Mouse (Mus musculus) midbrain, embryonic 11.5 days (tissue): ENCODE data around the gene Gm12248. TPM values are rescaled to one million over a fixed set of nuclear protein-coding genes. Genes with fewer than 3 reads are reported as not detected.
"Not testable (repeated sequence)": the region's sequence is repeated elsewhere in the genome, so short reads cannot be mapped to it uniquely, and the experiment has no call there.

Experiments used
- ATAC-seq: fragments of 200-750 bp; cut with Nextera tagmentation; 2 replicates; pipeline ENCODE4 v1.8.0; 2017; ENCODE audit warnings: moderate TSS enrichment, moderate library complexity; ENCODE audit not compliant: low FRiP score
- DNase-seq: peaks from one replicate; pipeline ENCODE4 v3.0.0; 2015; ENCODE audit warnings: low spot score; ENCODE audit errors: missing footprints
- H3K27ac ChIP-seq: fragments of 300-500 bp; sonication (generic); 2 replicates; pipeline ENCODE4 v1.5.1; 2014; ENCODE audit warnings: low read depth, low read length
- H3K27me3 ChIP-seq: fragments of 300-500 bp; sonication (generic); 2 replicates; pipeline ENCODE4 v1.6.1; 2014; ENCODE audit warnings: mild to moderate bottlenecking, low read length, moderate library complexity, mixed read lengths; ENCODE audit not compliant: control insufficient read depth, insufficient read depth
- H3K36me3 ChIP-seq: fragments of 300-500 bp; sonication (generic); 2 replicates; pipeline ENCODE4 v1.6.1; 2014; ENCODE audit warnings: mild to moderate bottlenecking, low read length, moderate library complexity, mixed read lengths; ENCODE audit not compliant: control insufficient read depth, insufficient read depth
- H3K4me1 ChIP-seq: fragments of 300-500 bp; sonication (generic); 2 replicates; pipeline ENCODE4 v1.6.1; 2014; ENCODE audit warnings: low read length; ENCODE audit not compliant: control insufficient read depth, insufficient read depth
- H3K4me2 ChIP-seq: fragments of 300-500 bp; sonication (generic); 2 replicates; pipeline ENCODE4 v1.6.1; 2014; ENCODE audit warnings: mild to moderate bottlenecking, moderate library complexity
- H3K4me3 ChIP-seq: fragments of 300-500 bp; sonication (generic); 2 replicates; pipeline ENCODE4 v1.5.1; 2014; ENCODE audit warnings: low read depth, low read length
- H3K9ac ChIP-seq: fragments of 300-500 bp; sonication (generic); 2 replicates; pipeline ENCODE4 v1.6.1; 2014; ENCODE audit warnings: low read length
- H3K9me3 ChIP-seq: fragments of 300-500 bp; sonication (generic); 2 replicates; pipeline ENCODE4 v1.6.1; 2016; ENCODE audit warnings: low read length; ENCODE audit not compliant: control insufficient read depth
- WGBS: fragments of 180-500 bp; shearing (Covaris S2); extraction: QIAGEN DNeasy Blood & Tissue Kit; methylation state at CpG from one replicate; pipeline ENCODE4 v1.1.7; 2014; 5-methylcytosine and 5-hydroxymethylcytosine counted together
- polyA plus RNA-seq: library from polyadenylated mRNA; unstranded; fragments of >200 nt; fragmentation: Nextera tagmentation; extraction: Ambion mirVana; gene quantifications from 2 replicates; pipeline ENCODE4 v1.2.1, GENCODE M21; 2014

Gene Gm12248
- polyA plus RNA-seq, 1 experiment from 2014 or later = not detected

GRCm38 (mm10) chr11:58104351-58104791, 11.4 kb upstream of the Gm12248 start:
- ATAC-seq = peak; percentile 5
- WGBS = under 1% methylated on average over 24 of the region's 24 CpGs
- H3K4me3 ChIP-seq = peak overlapping the region; percentile 77
- no peaks in the 10 kb centered on the region for H3K9me3 ChIP-seq
- H3K27me3 ChIP-seq = no peaks in the 10 kb centered on the region
- H3K9ac ChIP-seq = peak overlapping the region; percentile 87
- H3K36me3 ChIP-seq = no peaks in the 10 kb centered on the region
- H3K4me2 ChIP-seq = peak overlapping the region; percentile 71
- H3K4me1 ChIP-seq = peaks cover 7% of the 10 kb centered on the region
- H3K27ac ChIP-seq = peak overlapping the region; percentile 55
- DNase-seq = peak; percentile 94

- Histone ChIP-seq H3K4me1 (peaks cover 7% of the 10 kb centered on the region), H3K36me3 (no peaks in the 10 kb centered on the region), H3K27ac (peak within 1 kb of the TSS; percentile 55), H3K4me3 (peak within 1 kb of the TSS; percentile 77), H3K9me3 (no peaks in the 10 kb centered on the region), H3K27me3 (no peaks in the 10 kb centered on the region), H3K9ac (peak within 1 kb of the TSS; percentile 87), H3K4me2 (peak within 1 kb of the TSS; percentile 71)
- DNase-seq (peak; percentile 100), ATAC-seq (peak; percentile 96)
- under 1% methylated on average over 50 of the region's 55 CpGs for WGBS
These were observed 10.9 kb upstream of the Gm12248 start, which contains the start of gene Cnot8 for GRCm38 (mm10) chr11:58103697-58104306. Gene Cnot8 (plus strand): TSS chr11:58104153.

DNA sequence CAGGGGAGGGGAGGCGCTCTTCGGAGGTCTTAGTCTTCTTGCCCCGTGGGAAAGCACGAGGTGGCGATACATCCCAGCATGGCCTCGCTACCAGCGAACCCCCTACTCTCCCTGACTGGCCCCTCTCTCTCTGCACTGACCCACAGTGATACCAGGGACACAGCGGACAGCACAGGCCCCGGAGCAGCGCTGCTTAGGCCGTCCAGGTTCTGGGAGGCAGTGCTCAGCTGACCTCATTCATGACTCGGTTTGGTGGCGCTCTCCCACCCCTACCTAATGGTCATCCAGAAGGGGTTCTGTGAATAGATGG, 10.4 kb upstream of the Gm12248 start:
- DNase-seq (no peak), ATAC-seq (peak; percentile 60; the same call in 1 of the 2 replicates)
- Histone ChIP-seq H3K9me3 (no peaks in the 10 kb centered on the region), H3K4me3 (peak overlapping the region; percentile 77), H3K27me3 (no peaks in the 10 kb centered on the region; the same call in 1 of the 2 replicates), H3K27ac (no peak overlapping the region), H3K4me1 (peaks cover 7% of the 10 kb centered on the region), H3K9ac (peak overlapping the region; percentile 87), H3K4me2 (peak overlapping the region; percentile 47), H3K36me3 (no peaks in the 10 kb centered on the region)
- WGBS = 59% methylated on average over 13 of the region's 13 CpGs

- DNase-seq (peak; percentile 81), ATAC-seq (no peak)
- no peak overlapping the region for H3K4me3 ChIP-seq
- no peaks in the 10 kb centered on the region; the same call in 1 of the 2 replicates for H3K27me3 ChIP-seq
- no peak overlapping the region for H3K9ac ChIP-seq
- no peak overlapping the region for H3K4me2 ChIP-seq
- H3K27ac ChIP-seq = no peak overlapping the region
- peaks cover 8% of the 10 kb centered on the region for H3K4me1 ChIP-seq
- H3K9me3 ChIP-seq = no peaks in the 10 kb centered on the region
- H3K36me3 ChIP-seq = no peaks in the 10 kb centered on the region
- WGBS = 89% methylated on average over 9 of the region's 9 CpGs
These were observed 9.8 kb upstream of the Gm12248 start for GRCm38 (mm10) chr11:58102581-58103343.

GRCm38 (mm10) chr11:58102146-58102545, 9.2 kb upstream of the Gm12248 start:
- ATAC-seq = no peak
- 86% methylated on average over 3 of the region's 3 CpGs for WGBS

DNA sequence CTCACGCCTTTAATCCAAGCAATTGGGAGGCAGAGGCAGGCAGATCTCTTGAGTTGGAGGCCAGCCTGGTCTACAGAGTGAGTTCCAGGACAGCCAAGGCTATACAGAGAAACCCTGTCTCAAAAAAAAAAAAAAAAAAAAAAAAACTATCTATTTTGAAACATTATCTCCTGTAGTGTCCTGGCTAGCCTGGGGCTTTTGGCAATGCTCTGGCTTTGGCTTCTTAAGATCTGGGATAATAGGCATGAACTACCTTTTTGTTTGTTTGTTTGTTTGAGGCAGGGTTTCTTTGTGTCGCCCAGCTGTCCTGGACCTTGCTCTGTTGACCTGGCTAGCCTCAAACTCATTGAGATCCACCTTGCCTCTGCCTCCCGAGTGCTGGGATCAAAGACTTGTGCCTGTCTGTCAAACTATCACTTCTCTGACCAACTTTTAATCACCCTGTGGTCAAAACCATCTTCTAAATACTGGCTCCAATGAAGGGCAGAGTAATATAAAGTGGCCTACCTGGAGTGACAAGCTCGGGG, 8.3 kb upstream of the Gm12248 start:
- Histone ChIP-seq H3K36me3 (no peaks in the 10 kb centered on the region), H3K27ac (no peak overlapping the region), H3K9ac (no peak overlapping the region), H3K4me2 (no peak overlapping the region), H3K27me3 (no peaks in the 10 kb centered on the region; the same call in 1 of the 2 replicates), H3K4me1 (peaks cover 10% of the 10 kb centered on the region), H3K9me3 (no peaks in the 10 kb centered on the region), H3K4me3 (no peak overlapping the region)
- no peak for ATAC-seq
- peak; percentile 70 for DNase-seq
- WGBS = 91% methylated on average over 4 of the region's 4 CpGs

More at GRCm38 (mm10) chr11:58102146-58102545, 9.2 kb upstream of the Gm12248 start:
- Histone ChIP-seq H3K4me3 (no peak overlapping the region), H3K27me3 (no peaks in the 10 kb centered on the region; the same call in 1 of the 2 replicates), H3K9ac (no peak overlapping the region), H3K36me3 (no peaks in the 10 kb centered on the region), H3K4me1 (peaks cover 10% of the 10 kb centered on the region), H3K9me3 (no peaks in the 10 kb centered on the region), H3K4me2 (no peak overlapping the region), H3K27ac (no peak overlapping the region)
- no peak for DNase-seq

GRCm38 (mm10) chr11:58100006-58100405, 7.1 kb upstream of the Gm12248 start:
- no peak overlapping the region for H3K9ac ChIP-seq
- ATAC-seq (no peak), DNase-seq (peak; percentile 17)
- no peak overlapping the region for H3K27ac ChIP-seq
- peaks cover 9% of the 10 kb centered on the region for H3K4me1 ChIP-seq
- no peak overlapping the region for H3K4me2 ChIP-seq
- no peak overlapping the region for H3K4me3 ChIP-seq
- H3K27me3 ChIP-seq = no peaks in the 10 kb centered on the region; the same call in none of the 2 replicates
- 84% methylated on average over 2 of the region's 2 CpGs for WGBS
- H3K9me3 ChIP-seq = no peaks in the 10 kb centered on the region
- no peaks in the 10 kb centered on the region for H3K36me3 ChIP-seq

GRCm38 (mm10) chr11:58098366-58098720, 5.4 kb upstream of the Gm12248 start:
- not testable (repeated sequence) for H3K4me2 ChIP-seq, H3K27ac ChIP-seq, H3K9me3 ChIP-seq, H3K4me1 ChIP-seq, ATAC-seq, H3K36me3 ChIP-seq, H3K27me3 ChIP-seq, H3K4me3 ChIP-seq, H3K9ac ChIP-seq
- DNase-seq = peak; percentile 81
- 65% methylated on average over 5 of the region's 5 CpGs for WGBS
